Mouse (Mus musculus) urinary bladder, postnatal 14 days (tissue): ENCODE measurements around the gene Klf16.

Experiments used
- DNase-seq: peaks from one replicate; pipeline ENCODE4 v3.0.0; 2021; ENCODE audit warnings: low spot score

Klf16 gene

DNA sequence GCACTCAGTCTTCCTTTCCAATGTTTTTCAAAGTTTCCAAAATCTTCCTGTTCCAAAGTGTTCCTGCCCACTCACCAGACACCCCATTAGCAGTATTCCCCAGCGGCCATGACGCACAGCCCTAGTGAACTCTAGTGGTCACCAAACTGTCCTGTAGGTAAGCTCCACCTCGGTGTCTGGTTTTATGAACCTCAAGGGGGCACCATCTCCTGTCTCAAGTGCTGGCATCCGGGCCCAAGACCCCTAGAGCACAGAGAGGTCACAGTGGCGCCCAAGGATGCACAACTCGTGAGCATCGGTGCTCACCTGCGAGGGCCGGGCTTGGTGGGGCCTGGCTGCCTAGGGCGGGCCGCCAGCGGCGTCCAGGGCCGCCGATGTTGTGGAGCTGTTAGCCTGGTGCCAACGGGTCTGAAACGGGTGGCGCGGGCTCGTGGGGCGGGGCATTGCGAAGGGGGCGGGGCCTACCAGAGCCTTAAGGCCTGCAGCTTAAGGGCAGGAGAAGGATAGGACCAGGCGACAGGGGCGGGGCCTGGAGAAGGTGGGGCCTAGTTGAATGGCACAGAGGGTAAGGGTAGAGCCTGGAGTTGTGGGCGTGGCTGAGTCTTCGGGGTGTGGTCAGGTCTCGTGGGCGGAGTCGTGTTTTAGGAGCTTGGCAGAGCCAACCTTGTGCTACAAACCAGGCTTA is 38.3 kb downstream of the Klf16 start, which contains the start of gene Atp8b3:
Atp8b3 (minus strand) TSS at position 415 of the 685 bp plus-strand sequence.
- peak; percentile 87 for DNase-seq

DNA sequence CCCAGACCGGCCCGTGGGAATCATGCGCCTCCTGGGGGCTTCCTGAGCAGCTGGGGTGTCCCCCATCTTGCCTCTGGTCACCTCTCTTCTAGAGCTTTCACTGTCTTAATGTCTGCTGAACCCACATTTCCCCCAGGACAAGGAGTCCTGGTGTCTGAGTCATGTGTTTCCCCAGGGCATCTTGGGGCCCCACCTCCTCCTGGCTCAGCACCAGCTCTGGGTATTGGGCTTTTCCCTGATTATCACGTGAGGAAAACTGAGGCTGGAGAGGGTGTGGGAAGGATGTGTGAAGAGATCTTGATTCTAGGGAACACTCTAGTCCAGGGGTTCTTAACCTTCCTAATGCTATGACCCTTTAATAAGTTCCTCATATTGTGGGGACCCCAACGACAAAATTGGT is 38.9 kb downstream of the Klf16 start:
- no peak for DNase-seq

- no peak for DNase-seq
Observed at GRCm38 (mm10) chr10:80535711-80536110, 41.4 kb downstream of the Klf16 start.

DNA sequence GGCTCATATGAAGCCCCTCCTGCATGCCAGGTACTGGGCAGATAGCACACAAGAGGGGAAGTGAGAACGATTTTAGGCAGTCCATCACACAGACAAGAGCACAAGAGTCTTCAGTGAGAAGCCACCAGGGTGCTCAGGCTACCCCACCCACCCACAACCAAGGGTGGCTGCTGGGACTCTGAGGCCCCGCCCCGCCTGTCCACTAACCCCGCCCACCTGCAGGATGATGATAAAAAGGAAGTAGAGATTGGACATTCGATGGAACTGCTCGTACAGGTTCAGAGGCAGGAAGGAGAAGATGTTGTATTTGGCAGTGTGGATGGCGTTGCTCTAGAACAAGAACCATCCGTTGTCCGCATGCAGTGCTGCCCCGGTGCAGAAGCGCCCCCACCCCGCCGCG is 42.0 kb downstream of the Klf16 start:
- no peak for DNase-seq

DNA sequence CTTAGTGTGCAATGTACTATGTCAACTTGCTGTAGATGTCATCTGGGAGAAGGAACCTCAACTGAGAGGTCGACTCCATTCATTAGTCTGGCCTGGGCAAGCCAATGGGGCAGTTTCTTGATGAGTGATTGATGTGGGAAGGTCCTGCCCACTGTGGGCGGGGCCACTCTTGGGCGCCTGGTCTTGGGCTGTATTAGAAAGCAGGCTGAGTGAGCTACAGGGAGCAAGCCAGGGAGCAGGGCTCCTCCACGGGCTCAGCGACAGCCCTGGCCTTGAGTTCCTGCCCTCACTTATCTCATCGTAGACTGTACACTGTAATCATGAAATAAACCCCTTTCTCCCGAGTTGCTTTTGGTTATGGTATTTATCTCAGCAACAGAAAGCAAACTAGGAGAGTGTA is 43.4 kb downstream of the Klf16 start:
- no peak for DNase-seq

DNA sequence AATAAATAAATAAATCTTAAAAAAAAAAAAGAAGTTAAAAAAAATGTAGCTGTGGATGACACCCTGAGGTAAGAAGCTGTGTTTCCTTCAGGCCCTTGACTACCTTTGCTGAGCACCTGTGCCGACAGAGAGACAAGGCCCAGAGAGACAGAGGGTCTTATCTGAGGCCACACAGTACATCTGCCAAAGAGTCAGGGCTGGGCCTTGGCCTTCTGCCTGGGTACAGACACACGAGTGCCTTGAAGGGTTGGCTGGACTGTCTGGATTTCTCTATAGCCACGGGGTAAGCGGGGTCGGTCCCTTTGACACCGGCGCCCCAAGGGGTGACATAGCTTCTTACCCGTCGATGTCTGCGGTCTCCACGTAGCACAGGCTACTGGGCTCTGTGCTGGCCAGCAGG is 44.3 kb downstream of the Klf16 start:
- no peak for DNase-seq

DNA sequence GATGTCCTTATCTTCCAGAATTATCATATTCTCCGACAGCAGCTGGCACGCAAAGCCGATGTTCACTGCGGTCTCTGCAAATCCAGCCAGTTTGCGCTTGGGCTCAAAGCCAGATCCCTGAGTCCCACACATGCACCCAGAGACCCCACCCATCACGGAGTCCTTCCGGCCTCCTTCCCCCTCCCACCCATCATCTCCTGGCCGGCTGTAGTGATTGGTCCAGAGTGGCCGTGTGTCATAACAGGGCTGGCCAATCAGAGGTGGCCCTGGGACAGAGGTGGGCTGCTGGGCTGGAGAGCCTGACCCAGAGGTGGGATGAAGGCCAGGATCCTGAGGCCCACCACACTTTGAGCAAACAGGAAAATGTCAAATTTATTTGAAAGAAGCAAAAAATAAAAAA is 50.9 kb downstream of the Klf16 start:
- DNase-seq: no peak

DNA sequence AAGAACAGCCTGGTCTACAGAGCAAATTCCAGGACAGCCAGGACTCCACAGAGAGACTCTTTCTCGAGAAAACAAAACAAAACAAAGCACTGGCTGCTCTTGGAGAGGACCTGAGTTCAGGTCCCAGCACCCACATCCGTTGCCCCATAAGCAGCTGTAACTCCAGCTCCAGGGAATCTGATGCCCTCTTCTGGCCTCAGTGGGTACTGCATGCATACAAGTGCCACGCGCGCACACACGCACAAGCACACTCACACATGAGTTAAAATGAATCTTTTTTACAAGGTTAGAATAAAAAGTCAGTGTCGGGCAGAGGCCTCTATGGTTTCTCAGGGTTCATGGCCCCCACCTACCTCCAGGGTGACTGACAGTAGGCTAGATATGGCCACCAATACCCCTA is 53.8 kb downstream of the Klf16 start:
- no peak for DNase-seq

- DNase-seq: no peak
Observed at GRCm38 (mm10) chr10:80519287-80519686, 57.8 kb downstream of the Klf16 start.
